Mouse (Mus musculus) lung, postnatal 0 days (tissue): Measurements from ENCODE around the gene Kcna5. TPM values are rescaled to one million over a fixed set of nuclear protein-coding genes. Genes with fewer than 3 reads are reported as not detected.
A peak's percentile ranks its signal among the peaks of the same experiment; 100 is the strongest.

Source experiments
- ATAC-seq: fragments of 200-750 bp; cut with Nextera tagmentation; 2 replicates; pipeline ENCODE4 v1.8.0; 2017; ENCODE audit warnings: moderate library complexity
- DNase-seq: peaks from one replicate; pipeline ENCODE4 v3.0.0-alpha.2; 2016; ENCODE audit warnings: low spot score
- H3K27ac ChIP-seq: fragments of 300-500 bp; sonication (generic); 2 replicates; pipeline ENCODE4 v1.5.1; 2014; ENCODE audit warnings: antibody characterized with exemption, mild to moderate bottlenecking, low read length, mixed read lengths
- H3K27me3 ChIP-seq: fragments of 300-500 bp; sonication (generic); replicated peaks from 2 replicates; pipeline ENCODE4 v1.6.1; 2014; ENCODE audit warnings: low read length, mixed read lengths; ENCODE audit not compliant: insufficient read depth
- H3K36me3 ChIP-seq: fragments of 300-500 bp; sonication (generic); 2 replicates; pipeline ENCODE4 v1.6.1; 2014; ENCODE audit warnings: low read length, mixed read lengths; ENCODE audit not compliant: insufficient read depth
- H3K4me1 ChIP-seq: fragments of 300-500 bp; sonication (generic); 2 replicates; pipeline ENCODE4 v1.6.1; 2014; ENCODE audit warnings: antibody characterized with exemption, low read depth, low read length, mixed read lengths; ENCODE audit not compliant: insufficient read depth
- H3K4me2 ChIP-seq: fragments of 300-500 bp; sonication (generic); replicated peaks from 2 replicates; pipeline ENCODE4 v1.6.1; 2014; ENCODE audit warnings: low read depth, mild to moderate bottlenecking, low read length, moderate library complexity, mixed read lengths
- H3K4me3 ChIP-seq: fragments of 300-500 bp; sonication (generic); 2 replicates; pipeline ENCODE4 v1.5.1; 2014; ENCODE audit warnings: low read depth, low read length
- H3K9ac ChIP-seq: fragments of 300-500 bp; sonication (generic); replicated peaks from 2 replicates; pipeline ENCODE4 v1.6.1; 2014; ENCODE audit warnings: low read depth, mild to moderate bottlenecking
- H3K9me3 ChIP-seq: fragments of 300-500 bp; sonication (generic); 2 replicates; pipeline ENCODE4 v1.6.1; 2016; ENCODE audit warnings: low read length, mixed read lengths
- CTCF ChIP-seq: IDR thresholded peaks from 2 replicates; pipeline ENCODE4 v1.5.1; 2016; ENCODE audit warnings: antibody characterized with exemption, mild to moderate bottlenecking
- EP300 ChIP-seq: IDR thresholded peaks from 2 replicates; pipeline ENCODE4 v1.6.1; 2016; ENCODE audit warnings: antibody characterized with exemption, mild to moderate bottlenecking, control low read depth
- WGBS: fragments of 180-500 bp; shearing (Covaris S2); extraction: QIAGEN DNeasy Blood & Tissue Kit; methylation state at CpG from one replicate; pipeline ENCODE4 v1.1.7; 2014; 5-methylcytosine and 5-hydroxymethylcytosine counted together
- polyA plus RNA-seq: library from polyadenylated mRNA; unstranded; fragments of >200 nt; fragmentation: Nextera tagmentation; extraction: Ambion mirVana; gene quantifications from 2 replicates; pipeline ENCODE4 v1.2.1, GENCODE M21; 2015

Kcna5 gene
- polyA plus RNA-seq, 1 experiment from 2014 or later, result 1.5 TPM

DNA sequence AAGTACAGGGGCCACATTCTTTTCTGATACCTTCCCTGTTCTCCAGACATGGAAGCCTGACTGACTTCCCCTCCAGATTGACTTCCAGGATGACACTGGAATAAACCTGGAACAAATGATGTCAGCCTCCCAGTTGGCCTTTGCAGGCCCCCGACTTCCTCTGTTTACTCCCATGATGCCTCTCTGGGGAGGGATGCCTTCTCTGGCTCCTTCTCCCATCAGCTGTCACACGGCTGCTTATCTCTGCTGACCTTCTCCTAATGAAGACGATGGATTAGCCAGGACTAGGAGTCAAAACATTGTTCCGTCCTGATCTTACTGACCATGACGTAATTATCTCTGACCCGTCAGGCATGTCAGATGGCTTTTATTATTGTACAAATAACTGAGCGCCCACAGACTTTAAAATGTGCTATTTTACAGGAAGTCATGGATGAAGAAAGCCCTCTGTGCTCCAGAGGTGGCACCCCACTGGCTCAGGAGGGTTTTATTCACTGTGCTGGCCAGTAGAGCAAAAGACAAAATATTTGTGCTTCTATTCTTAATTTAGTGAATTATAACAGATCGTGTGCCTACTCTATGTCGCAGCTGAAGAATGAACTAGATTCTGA, 32.4 kb downstream of the Kcna5 start:
- H3K9me3 ChIP-seq, result no peaks in the 10 kb centered on the region
- H3K4me2 ChIP-seq, result no peak overlapping the region
- peak; percentile 81 for ATAC-seq
- no peaks in the 10 kb centered on the region for H3K4me1 ChIP-seq
- H3K4me3 ChIP-seq, result no peak overlapping the region
- TF ChIP-seq CTCF (no peak), EP300 (peak; percentile 57; the same call in 1 of the 2 replicates)
- peak; percentile 36 for DNase-seq
- H3K27me3 ChIP-seq, result no peaks in the 10 kb centered on the region
- 32% methylated on average over 9 of the region's 9 CpGs for WGBS
- H3K27ac ChIP-seq, result no peak overlapping the region
- no peaks in the 10 kb centered on the region for H3K36me3 ChIP-seq
- no peak overlapping the region for H3K9ac ChIP-seq

DNA sequence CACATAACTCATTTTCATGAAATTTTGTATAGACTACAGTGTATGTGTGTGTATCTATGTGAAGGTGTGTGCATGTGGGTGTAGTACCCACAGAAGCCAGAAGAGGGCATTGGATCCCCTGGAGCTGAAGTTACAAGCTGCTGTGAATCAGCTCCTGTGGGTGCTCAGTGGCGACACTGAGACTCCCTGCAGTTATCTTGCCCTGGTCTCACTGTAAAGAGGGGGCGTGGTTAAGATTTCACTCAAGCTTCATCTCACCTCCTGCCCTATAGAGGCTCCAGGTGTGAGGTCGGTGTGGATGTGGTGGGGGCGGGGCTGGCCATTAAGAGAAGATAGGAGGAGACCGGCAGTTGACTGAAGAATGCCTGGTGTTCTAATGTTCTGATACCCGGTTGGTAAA, 34.2 kb downstream of the Kcna5 start:
- DNase-seq (no peak), ATAC-seq (no peak)
- H3K9ac ChIP-seq, result no peak overlapping the region
- no peak overlapping the region for H3K4me2 ChIP-seq
- no peaks in the 10 kb centered on the region for H3K36me3 ChIP-seq
- no peak overlapping the region for H3K4me3 ChIP-seq
- H3K4me1 ChIP-seq, result no peaks in the 10 kb centered on the region
- 87% methylated on average over 6 of the region's 6 CpGs for WGBS
- H3K27ac ChIP-seq, result no peak overlapping the region
- no peaks in the 10 kb centered on the region for H3K9me3 ChIP-seq
- no peaks in the 10 kb centered on the region for H3K27me3 ChIP-seq
- peak; percentile 19; the same call in 1 of the 2 replicates for TF ChIP-seq CTCF
- no peak for TF ChIP-seq EP300

DNA sequence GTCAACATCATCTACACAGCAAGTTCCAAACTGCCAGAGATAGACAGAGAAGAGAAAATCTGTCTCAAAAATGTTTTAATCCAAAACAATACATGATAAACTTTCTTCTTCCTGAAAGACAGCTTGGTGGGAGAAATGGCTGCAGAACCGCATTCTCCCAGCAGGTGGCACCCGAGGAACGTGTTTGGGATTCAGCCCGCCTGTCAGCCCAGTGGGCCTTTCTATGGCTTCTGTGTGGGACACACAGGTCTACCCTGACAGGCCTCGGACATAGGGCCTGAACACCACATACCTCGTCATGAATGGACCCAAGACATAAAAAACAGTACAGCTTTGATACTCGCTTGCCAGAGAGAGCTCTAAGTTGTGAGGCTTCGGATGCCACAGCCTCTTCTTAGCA, 35.1 kb downstream of the Kcna5 start:
- TF ChIP-seq CTCF (peak; percentile 90), EP300 (no peak)
- no peaks in the 10 kb centered on the region for H3K27me3 ChIP-seq
- no peaks in the 10 kb centered on the region for H3K4me1 ChIP-seq
- H3K27ac ChIP-seq, result no peak overlapping the region
- DNase-seq (peak; percentile 53), ATAC-seq (no peak)
- H3K9me3 ChIP-seq, result no peaks in the 10 kb centered on the region
- WGBS, result 15% methylated on average over 8 of the region's 8 CpGs
- H3K4me2 ChIP-seq, result no peak overlapping the region
- H3K4me3 ChIP-seq, result no peak overlapping the region
- H3K9ac ChIP-seq, result no peak overlapping the region
- no peaks in the 10 kb centered on the region for H3K36me3 ChIP-seq

DNA sequence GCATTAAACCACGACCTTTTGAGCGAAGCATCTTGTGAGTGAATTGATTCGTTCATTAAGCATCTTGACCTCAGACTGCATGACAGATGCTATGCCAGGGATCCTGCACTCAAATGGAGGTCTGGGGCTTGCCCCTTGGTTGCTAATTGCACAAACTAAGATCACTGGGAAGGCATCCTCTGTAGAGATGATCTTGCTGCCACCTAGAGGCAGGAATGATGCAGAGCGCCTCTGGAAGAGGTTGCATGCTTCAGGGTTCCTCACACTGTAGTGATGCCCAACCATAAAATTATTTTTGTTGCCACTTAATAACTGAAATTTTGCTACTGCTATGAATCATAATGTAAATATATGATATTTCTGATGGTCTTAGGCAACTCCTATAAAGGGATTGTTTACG, 37.3 kb downstream of the Kcna5 start:
- no peak; the same call in 1 of the 2 replicates for ATAC-seq
- 48% methylated on average over 5 of the region's 5 CpGs for WGBS
- TF ChIP-seq CTCF (peak; percentile 85), EP300 (no peak)
- peak; percentile 49 for DNase-seq
- Histone ChIP-seq H3K27me3 (no peaks in the 10 kb centered on the region), H3K9ac (no peak overlapping the region), H3K4me3 (no peak overlapping the region), H3K9me3 (no peaks in the 10 kb centered on the region), H3K4me2 (no peak overlapping the region), H3K4me1 (no peaks in the 10 kb centered on the region), H3K36me3 (no peaks in the 10 kb centered on the region), H3K27ac (no peak overlapping the region)

DNA sequence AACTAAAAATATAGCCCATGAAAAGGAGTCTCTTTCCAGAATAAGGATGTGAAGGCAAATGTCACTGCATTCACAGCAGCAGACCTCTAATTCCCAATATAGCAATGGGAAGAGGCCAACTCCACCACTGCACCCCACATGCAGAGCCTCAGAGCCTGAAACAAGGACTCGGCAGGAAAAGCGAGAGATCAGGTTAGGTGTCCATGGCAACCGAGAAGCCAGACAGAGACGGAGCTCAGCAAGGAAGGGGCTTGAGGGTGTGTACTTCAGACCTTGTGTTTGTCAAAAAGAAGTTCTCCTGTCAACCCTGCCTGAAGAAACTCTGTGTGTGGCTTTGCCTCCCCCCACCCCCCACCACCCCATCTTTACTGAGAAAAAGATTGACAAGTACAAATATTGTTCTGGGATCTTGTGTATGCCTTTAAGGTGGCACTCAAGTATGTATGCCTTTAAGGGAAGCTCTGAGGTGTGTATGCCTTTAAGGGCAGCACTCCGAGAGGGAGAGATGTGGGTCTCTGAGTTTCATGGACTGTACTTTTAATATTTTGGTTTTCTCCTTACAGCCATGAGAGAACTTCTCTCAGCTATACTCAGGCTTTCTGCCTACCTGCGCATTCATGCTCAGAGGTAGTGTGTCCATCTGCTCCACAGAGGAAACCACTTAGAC, 37.9 kb downstream of the Kcna5 start:
- ATAC-seq (no peak), DNase-seq (no peak)
- Histone ChIP-seq H3K9ac (no peak overlapping the region), H3K4me3 (no peak overlapping the region), H3K27me3 (no peaks in the 10 kb centered on the region), H3K27ac (no peak overlapping the region), H3K4me1 (no peaks in the 10 kb centered on the region), H3K4me2 (no peak overlapping the region), H3K9me3 (no peaks in the 10 kb centered on the region), H3K36me3 (no peaks in the 10 kb centered on the region)
- TF ChIP-seq CTCF (no peak), EP300 (no peak)
- WGBS, result 31% methylated on average over 6 of the region's 6 CpGs

DNA sequence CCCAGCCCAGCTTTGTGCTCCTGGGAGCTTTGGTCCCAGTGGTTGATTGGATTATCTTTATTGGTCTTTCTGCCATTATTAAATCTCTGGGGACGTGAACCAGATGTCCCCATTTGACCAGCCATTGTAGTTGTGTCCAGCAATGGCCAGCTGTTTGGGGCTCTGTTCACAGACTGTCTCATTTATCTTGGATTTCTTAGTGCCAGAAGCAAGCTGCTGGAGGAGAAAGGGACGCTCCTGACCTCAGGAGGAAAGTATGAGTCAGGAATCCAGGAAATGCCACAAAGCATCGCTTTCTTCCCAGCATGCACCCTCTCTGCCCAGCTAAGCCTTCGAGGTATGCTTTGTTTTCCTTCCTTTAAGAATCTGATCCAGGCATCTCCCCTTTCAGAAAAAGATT, 48.1 kb downstream of the Kcna5 start:
- H3K4me2 ChIP-seq, result no peak overlapping the region
- H3K27me3 ChIP-seq, result no peaks in the 10 kb centered on the region
- no peak for DNase-seq
- WGBS, result 41% methylated on average over 4 of the region's 4 CpGs
- TF ChIP-seq CTCF, result no peak
- H3K4me3 ChIP-seq, result no peak overlapping the region
- H3K9me3 ChIP-seq, result no peaks in the 10 kb centered on the region
- no peaks in the 10 kb centered on the region for H3K36me3 ChIP-seq
- no peak for ATAC-seq
- H3K4me1 ChIP-seq, result no peaks in the 10 kb centered on the region
- no peak overlapping the region for H3K27ac ChIP-seq
- H3K9ac ChIP-seq, result no peak overlapping the region
